Mouse (Mus musculus) spleen, postnatal 10 days (tissue): ENCODE measurements around the gene Olfr497.

ENCODE experiments used
- DNase-seq, 2 experiments: peaks; one replicate each; pipeline ENCODE4 v3.0.0; 2021 to 2022; ENCODE audit warnings: low spot score in 2 of 2

Gene Olfr497

DNA sequence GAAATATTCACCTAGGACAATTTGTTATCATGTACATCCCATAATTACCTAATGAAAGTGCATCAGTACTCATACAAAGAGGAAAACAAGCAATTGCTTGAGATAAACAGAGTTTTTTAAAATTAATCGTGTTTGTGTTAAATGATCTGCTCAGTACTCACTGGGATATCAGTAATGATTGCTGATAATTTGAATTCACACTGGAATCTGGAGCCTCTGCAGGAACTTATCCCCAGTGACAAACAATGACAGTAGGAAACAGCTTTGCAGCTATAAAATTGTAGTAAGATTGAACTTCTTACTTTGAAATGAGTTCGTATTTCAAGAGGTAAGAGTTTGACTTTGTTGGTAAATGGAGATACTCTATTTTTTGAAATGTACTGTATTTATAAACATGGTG is at the start of gene Olfr497:
Gene Olfr497, plus strand, starts transcription at position 301 of the 400 bp plus-strand sequence.
- no peak for DNase-seq

- DNase-seq, result no peak
Measured at GRCm38 (mm10) chr7:108392867-108393266, 27.4 kb upstream of the Olfr497 start, which contains the start of gene Olfr495. Olfr495 (plus strand) TSS chr7:108393167.

DNA sequence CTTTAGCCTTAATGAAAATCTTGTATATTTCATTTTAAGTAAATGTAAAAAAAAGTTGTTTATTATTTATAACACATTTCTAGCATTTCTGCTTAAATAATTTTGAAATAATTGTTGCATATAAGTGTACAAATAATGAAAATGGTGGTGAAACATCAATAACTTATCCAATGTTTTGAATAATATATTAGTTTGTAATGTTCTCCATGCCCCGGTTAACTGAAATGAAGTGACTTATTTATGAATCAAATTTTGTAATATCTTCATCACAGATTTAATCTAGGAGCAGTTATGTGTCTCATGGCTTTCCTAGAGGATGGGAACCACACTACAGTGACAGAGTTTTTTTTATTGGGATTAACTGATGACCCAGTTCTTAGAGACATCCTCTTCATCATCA is 44.8 kb downstream of the Olfr497 start, which contains the start of gene Olfr498:
Gene Olfr498, plus strand, starts transcription at position 301 of the 400 bp plus-strand sequence.
- no peak for DNase-seq
